Mouse (Mus musculus) lung, postnatal 25 days (tissue): ENCODE measurements around the gene Morf4l1.

Experiments
- DNase-seq: peaks from one replicate; pipeline ENCODE4 v3.0.0; 2022; ENCODE audit warnings: low spot score

Gene Morf4l1

GRCm38 (mm10) chr9:90114567-90115307 is at the start of gene Morf4l1:
Morf4l1 (minus strand) TSS chr9:90114774.
- DNase-seq, result peak; percentile 98

- no peak for DNase-seq
These were observed 49.1 kb upstream of the Morf4l1 start for GRCm38 (mm10) chr9:90163749-90164095.

GRCm38 (mm10) chr9:90162926-90163748 is 48.6 kb upstream of the Morf4l1 start, which contains the start of gene Adamts7:
Adamts7 (plus strand) TSS chr9:90163069.
- DNase-seq, result peak; percentile 23

- peak; percentile 65 for DNase-seq
These were observed 47.8 kb upstream of the Morf4l1 start for GRCm38 (mm10) chr9:90162243-90162925.

- no peak for DNase-seq
These were observed 32.3 kb upstream of the Morf4l1 start for GRCm38 (mm10) chr9:90146869-90147268.

DNA sequence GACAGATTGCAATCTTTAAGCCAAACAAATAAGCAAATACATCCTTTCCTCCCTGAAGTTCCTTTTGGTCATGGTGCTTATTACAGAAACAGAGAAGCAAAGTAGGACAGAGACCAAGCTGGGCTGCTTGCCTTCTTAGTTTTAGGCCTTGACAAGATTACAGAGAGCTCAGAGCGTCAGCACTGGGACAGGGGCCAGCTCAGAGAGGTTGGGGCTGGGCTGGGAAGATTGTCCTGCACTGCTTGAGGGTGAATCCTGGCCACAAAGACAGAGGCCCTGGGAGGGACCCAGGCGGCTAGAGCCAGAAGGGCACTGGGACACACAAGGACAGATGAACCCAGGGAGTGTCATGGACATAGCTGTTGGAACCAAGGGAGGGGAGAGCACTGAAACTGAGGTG is 31.2 kb upstream of the Morf4l1 start:
- no peak for DNase-seq

- no peak for DNase-seq
These were observed 22.0 kb upstream of the Morf4l1 start for GRCm38 (mm10) chr9:90136678-90136965.

DNA sequence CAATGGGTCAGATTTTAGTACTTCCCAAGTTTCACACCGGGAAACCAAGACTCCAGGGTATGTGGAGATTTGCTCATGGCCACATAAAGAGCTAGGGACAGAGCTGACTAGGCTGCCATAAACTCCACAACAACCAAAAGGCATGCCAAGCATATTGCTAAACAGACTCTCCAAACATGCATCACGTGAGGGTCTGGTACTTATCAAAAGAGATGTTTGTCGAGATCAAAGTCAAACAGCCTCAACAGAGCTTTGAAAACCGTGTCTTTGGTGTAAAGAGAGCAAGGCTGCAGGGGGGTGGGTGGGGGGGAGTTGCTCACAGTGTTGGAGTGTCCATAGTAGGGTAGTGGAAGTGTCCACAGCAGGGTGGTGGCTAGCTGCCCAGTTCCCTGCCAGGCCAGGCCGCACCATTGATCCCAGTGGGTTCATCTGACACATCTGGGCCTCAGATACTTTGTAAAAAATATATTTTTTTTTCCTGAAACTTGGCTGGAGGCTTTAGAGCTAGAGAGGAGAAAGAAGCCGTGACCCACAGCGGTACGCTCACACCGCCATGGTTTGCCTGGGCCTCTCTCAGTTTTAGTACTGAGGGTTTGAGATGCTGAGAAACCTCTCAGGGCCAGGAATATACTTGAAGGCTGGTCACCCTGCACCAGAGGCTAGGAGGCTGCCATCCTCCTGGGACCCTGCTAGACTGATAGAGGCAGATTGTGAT is 21.5 kb upstream of the Morf4l1 start:
- DNase-seq, result peak; percentile 14

GRCm38 (mm10) chr9:90135466-90135865 is 20.9 kb upstream of the Morf4l1 start:
- no peak for DNase-seq

- DNase-seq, result no peak
These were observed 19.2 kb upstream of the Morf4l1 start for GRCm38 (mm10) chr9:90133562-90134355.

DNA sequence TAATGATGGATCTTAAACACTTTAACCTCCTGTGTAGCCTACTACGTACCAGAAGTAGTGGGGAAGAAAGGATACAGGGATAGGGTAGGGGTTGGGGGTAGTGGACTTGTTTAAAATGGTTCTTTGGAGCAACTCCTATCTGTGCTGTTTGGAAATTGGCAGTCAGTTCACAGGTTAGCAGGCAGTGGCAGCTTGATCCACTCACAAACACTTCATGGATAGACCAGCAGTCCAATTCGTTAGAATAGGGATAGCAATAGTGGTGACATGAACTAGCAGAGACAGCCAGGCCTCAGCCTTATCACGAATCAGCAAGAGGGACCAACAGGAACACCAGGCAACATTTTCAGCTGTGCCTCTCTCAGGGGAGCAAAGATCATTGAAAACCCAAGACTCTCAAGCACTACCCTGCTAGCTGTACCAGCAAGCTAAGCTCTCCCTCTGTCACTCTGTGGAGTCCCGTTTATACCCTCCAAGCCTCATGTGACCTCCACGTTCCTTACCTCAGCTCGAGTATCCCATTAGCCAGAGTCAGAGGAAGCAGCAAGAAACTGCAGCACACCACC is 14.1 kb upstream of the Morf4l1 start:
- no peak for DNase-seq

- no peak for DNase-seq
These were observed 12.6 kb upstream of the Morf4l1 start for GRCm38 (mm10) chr9:90127146-90127545.

- peak; percentile 86 for DNase-seq
These were observed 11.9 kb upstream of the Morf4l1 start for GRCm38 (mm10) chr9:90126260-90127010.

GRCm38 (mm10) chr9:90125416-90126099 is 11.0 kb upstream of the Morf4l1 start:
- DNase-seq, result no peak

DNA sequence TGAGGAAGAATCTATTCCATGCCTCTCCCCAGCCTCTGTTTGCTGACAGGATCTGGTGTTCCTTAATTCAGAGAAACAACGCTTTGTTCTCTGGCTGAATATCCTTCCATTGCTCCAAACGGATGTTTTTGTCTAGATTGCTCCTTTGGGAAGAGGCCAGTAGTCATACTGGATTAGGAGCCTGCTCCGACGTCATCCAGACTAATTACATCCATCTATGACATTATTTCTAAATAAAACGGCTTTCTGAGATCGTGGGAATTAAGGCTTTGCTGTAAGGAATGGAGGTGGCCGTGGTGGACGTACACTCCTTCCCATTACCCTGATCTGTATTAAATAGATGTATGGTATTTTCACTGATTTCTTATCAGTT is 10.3 kb upstream of the Morf4l1 start:
- peak; percentile 36 for DNase-seq

- no peak for DNase-seq
These were observed 9.7 kb upstream of the Morf4l1 start for GRCm38 (mm10) chr9:90124156-90124872.

- DNase-seq, result no peak
These were observed 7.7 kb upstream of the Morf4l1 start for GRCm38 (mm10) chr9:90122246-90122740.

GRCm38 (mm10) chr9:90117234-90117633 is 2.7 kb upstream of the Morf4l1 start:
- DNase-seq, result no peak

GRCm38 (mm10) chr9:90115308-90115700 is 730 bp upstream of the Morf4l1 start:
- DNase-seq, result no peak
